In the genomic region with DNA sequence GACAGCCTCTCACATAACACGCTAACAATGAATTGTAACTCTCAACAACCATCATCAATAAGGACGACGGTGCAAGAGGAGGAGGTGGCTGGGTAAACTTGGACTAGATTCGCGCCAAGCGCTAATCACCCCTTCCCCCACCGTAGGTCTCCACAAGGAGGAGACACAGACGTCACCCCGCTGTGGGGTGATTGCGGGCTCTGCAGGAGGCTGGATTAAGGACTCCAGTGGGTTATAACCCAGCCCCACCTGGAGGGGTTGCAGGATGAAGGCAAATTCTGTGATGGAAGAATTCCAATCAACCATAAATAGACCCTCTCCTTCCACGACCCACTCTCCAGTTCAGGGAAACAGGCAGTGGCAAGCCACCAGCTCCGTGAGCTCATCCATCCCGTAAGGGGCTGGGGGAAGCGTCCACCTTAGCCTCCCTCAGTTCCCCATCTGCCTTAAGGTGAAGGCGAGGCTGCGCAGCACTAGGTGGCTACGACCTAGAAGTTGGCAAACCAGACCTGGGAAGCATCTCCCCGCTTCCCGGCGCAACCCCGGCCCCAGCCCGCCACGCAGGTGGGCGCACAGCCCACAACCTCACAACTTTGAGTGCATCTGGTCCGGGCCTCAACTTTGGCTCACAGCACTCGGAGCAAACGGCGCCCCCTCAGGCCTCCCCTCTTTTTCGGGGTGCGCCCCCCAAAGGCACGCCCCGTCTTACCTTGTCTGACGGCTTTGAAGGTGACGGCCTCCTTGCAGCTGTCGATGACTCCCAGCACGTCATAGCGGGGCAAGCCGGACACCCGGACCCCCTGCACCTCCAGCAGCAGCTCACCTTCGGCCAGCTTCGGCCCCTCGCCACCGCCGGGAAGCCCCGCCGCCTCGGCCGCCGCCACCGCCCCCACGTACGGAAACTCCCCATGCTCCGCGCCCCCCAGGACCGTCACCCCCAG, we compare ENCODE assay signal across 8 mouse cellular contexts. TPM values are rescaled to one million over a fixed set of nuclear protein-coding genes. Genes with fewer than 3 reads are reported as not detected.
DNase-seq lines count a peak whose midpoint lies in the region; ATAC-seq and TF ChIP-seq lines count a peak whose summit lies in the region.

No protein-coding gene starts in this region.

- H3K4me2 ChIP-seq in forebrain, embryonic 13.5 days = peak overlapping the region; percentile 96
- peak overlapping the region; percentile 96 for H3K4me2 ChIP-seq in hindbrain, embryonic 16.5 days (ENCODE audit: low read length)
- peak overlapping the region; percentile 84 for H3K4me2 ChIP-seq in liver, embryonic 13.5 days
- H3K4me2 ChIP-seq in neural tube, embryonic 14.5 days (ENCODE audit: low read depth, low read length) = peak overlapping the region; percentile 98

- intact Hi-C loops in left cerebral cortex, adult 2 months (cut with DNase I) = loop anchor here (2.0 kb wide), 3 partner anchors 56 to 202 kb away; no protein-coding TSS in a partner anchor

- ATAC-seq in forebrain, embryonic 13.5 days = peak; percentile 3; the same call in 1 of the 2 replicates
- ATAC-seq in hindbrain, embryonic 16.5 days = no peak
- ATAC-seq in liver, embryonic 13.5 days (ENCODE audit: low read depth) = no peak
- peak; percentile 12; the same call in 1 of the 2 replicates for ATAC-seq in neural tube, embryonic 14.5 days (ENCODE audit: low read depth)

- under 1% methylated on average over 55 of the region's 55 CpGs for WGBS in forebrain, embryonic 13.5 days
- WGBS in hindbrain, embryonic 16.5 days = under 1% methylated on average over 55 of the region's 55 CpGs
- 1% methylated on average over 55 of the region's 55 CpGs for WGBS in liver, embryonic 13.5 days (ENCODE audit: insufficient replicate concordance)
- WGBS in neural tube, embryonic 14.5 days = under 1% methylated on average over 51 of the region's 55 CpGs

- peak overlapping the region; percentile 86 for H3K4me3 ChIP-seq in left cerebral cortex, adult 2 months
- peak overlapping the region; percentile 82 for H3K4me3 ChIP-seq in forebrain, embryonic 13.5 days
- peak overlapping the region; percentile 89 for H3K4me3 ChIP-seq in hindbrain, embryonic 16.5 days (ENCODE audit: low read length)
- H3K4me3 ChIP-seq in liver, embryonic 13.5 days (replicated peaks) = peak overlapping the region; percentile 69
- peak overlapping the region; percentile 79 for H3K4me3 ChIP-seq in neural tube, embryonic 14.5 days (ENCODE audit: low read depth, low read length)

- TF ChIP-seq POLR2A in brain, embryonic 14.5 days (IDR thresholded peaks at IDR 0.05; ENCODE audit: borderline replicate concordance, extremely low read depth, insufficient read depth, insufficient read length, poor library complexity, severe bottlenecking) = no peak

- no peaks in the 10 kb centered on the region for H3K9me3 ChIP-seq in forebrain, embryonic 13.5 days (replicated peaks)
- no peaks in the 10 kb centered on the region for H3K9me3 ChIP-seq in hindbrain, embryonic 16.5 days (ENCODE audit: control insufficient read depth, low read length)
- H3K9me3 ChIP-seq in liver, embryonic 13.5 days (replicated peaks) = no peaks in the 10 kb centered on the region
- H3K9me3 ChIP-seq in neural tube, embryonic 14.5 days (ENCODE audit: control insufficient read depth, low read length) = no peaks in the 10 kb centered on the region

- peaks cover 29% of the 10 kb centered on the region for H3K4me1 ChIP-seq in forebrain, embryonic 13.5 days
- H3K4me1 ChIP-seq in hindbrain, embryonic 16.5 days (ENCODE audit: control insufficient read depth, insufficient read depth, low read depth, low read length) = peaks cover 26% of the 10 kb centered on the region
- peaks cover 19% of the 10 kb centered on the region for H3K4me1 ChIP-seq in liver, embryonic 13.5 days (replicated peaks)
- H3K4me1 ChIP-seq in neural tube, embryonic 14.5 days (ENCODE audit: control insufficient read depth, insufficient read depth, low read length) = peaks cover 20% of the 10 kb centered on the region; the same call in 1 of the 2 replicates

- H3K36me3 ChIP-seq in forebrain, embryonic 13.5 days (ENCODE audit: poor library complexity, severe bottlenecking) = no peaks in the 10 kb centered on the region
- no peaks in the 10 kb centered on the region for H3K36me3 ChIP-seq in hindbrain, embryonic 16.5 days (ENCODE audit: control insufficient read depth, insufficient read depth, low read length)
- H3K36me3 ChIP-seq in liver, embryonic 13.5 days = no peaks in the 10 kb centered on the region
- H3K36me3 ChIP-seq in neural tube, embryonic 14.5 days (ENCODE audit: control insufficient read depth, insufficient read depth, low read length) = no peaks in the 10 kb centered on the region

- H3K27me3 ChIP-seq in forebrain, embryonic 13.5 days = no peaks in the 10 kb centered on the region
- H3K27me3 ChIP-seq in hindbrain, embryonic 16.5 days (replicated peaks; ENCODE audit: control insufficient read depth, insufficient read depth, low read length) = 0 out of 2 replicates have a peak, but pooled peaks cover 3% of the 10 kb centered on the region
- H3K27me3 ChIP-seq in liver, embryonic 13.5 days = peaks cover 67% of the 10 kb centered on the region
- H3K27me3 ChIP-seq in neural tube, embryonic 14.5 days (ENCODE audit: control insufficient read depth, insufficient read depth, low read length) = no peaks in the 10 kb centered on the region

- DNase-seq in left cerebral cortex, adult 2 months (ENCODE audit: extremely low spot score in 1 of 2, low spot score in 2 of 2) = peak; percentile 23 to 32
- no peak for DNase-seq in left cerebral cortex, adult 9 months (ENCODE audit: low spot score in 2 of 2)
- peak; percentile 65 for DNase-seq in brain, embryonic 14.5 days (ENCODE audit: low read depth)
- peak; percentile 6 for DNase-seq in liver, embryonic 13.5 days
- DNase-seq in spleen, postnatal 14 days (ENCODE audit: low spot score in 2 of 2) = no peak

- no peak; the same call in none of the 2 replicates for TF ChIP-seq CTCF in left cerebral cortex, adult 2 months (IDR thresholded peaks at IDR 0.05)
- no peak for TF ChIP-seq CTCF in brain, embryonic 14.5 days (IDR thresholded peaks at IDR 0.05; ENCODE audit: borderline replicate concordance, extremely low read depth, insufficient read depth, insufficient read length)

- H3K27ac ChIP-seq in left cerebral cortex, adult 2 months = peak overlapping the region; percentile 84
- peak overlapping the region; percentile 94 for H3K27ac ChIP-seq in forebrain, embryonic 13.5 days
- peak overlapping the region; percentile 92 for H3K27ac ChIP-seq in hindbrain, embryonic 16.5 days (ENCODE audit: low read depth, low read length)
- H3K27ac ChIP-seq in liver, embryonic 13.5 days = peak overlapping the region; percentile 84
- H3K27ac ChIP-seq in neural tube, embryonic 14.5 days (ENCODE audit: low read depth, low read length) = peak overlapping the region; percentile 86; the same call in 1 of the 2 replicates

- peak overlapping the region; percentile 82 for H3K9ac ChIP-seq in forebrain, embryonic 13.5 days
- peak overlapping the region; percentile 80 for H3K9ac ChIP-seq in hindbrain, embryonic 16.5 days (ENCODE audit: low read depth, low read length)
- H3K9ac ChIP-seq in liver, embryonic 13.5 days = peak overlapping the region; percentile 69
- H3K9ac ChIP-seq in neural tube, embryonic 14.5 days (replicated peaks; ENCODE audit: low read depth, low read length) = peak overlapping the region; percentile 63

RNA-seq across cellular contexts. Expression of gene Magi1, which starts 1.1 kb away (rescaled TPM):
- total RNA-seq in left cerebral cortex, adult 2 months (2021) = 10 to 100 TPM; 87.5 to 94.2 TPM
- 53.7 and 74.6 TPM in 2 replicates for polyA plus RNA-seq in brain, embryonic 14.5 days (2012; rRNA removed)
- polyA plus RNA-seq in forebrain, embryonic 13.5 days (2015; fragmentation: Nextera tagmentation; extraction: Ambion mirVana) = 39.1 and 45.1 TPM in 2 replicates
- 27.7 and 28.2 TPM in 2 replicates for polyA plus RNA-seq in hindbrain, embryonic 16.5 days (2015; fragmentation: Nextera tagmentation; extraction: Ambion mirVana)
- 1.2 and 1.3 TPM in 2 replicates for polyA plus RNA-seq in liver, embryonic 13.5 days (2015; fragmentation: Nextera tagmentation; extraction: Ambion mirVana)
- 26.9 and 31.4 TPM in 2 replicates for polyA plus RNA-seq in neural tube, embryonic 14.5 days (2014; fragmentation: Nextera tagmentation; extraction: Ambion mirVana)

Comparison
In these comparisons a context has a peak if more than half of its experiments do, and no peak if none do; other contexts are left out.
1. DNase-seq: peak in left cerebral cortex, adult 2 months (2 of 2), brain, embryonic 14.5 days (single experiment) and liver, embryonic 13.5 days (single experiment); none in left cerebral cortex, adult 9 months (0 of 2) and spleen, postnatal 14 days (0 of 2).
2. ATAC-seq: peak in forebrain, embryonic 13.5 days (single experiment) and neural tube, embryonic 14.5 days (single experiment); none in hindbrain, embryonic 16.5 days (single experiment) and liver, embryonic 13.5 days (single experiment).
3. RNA of gene Magi1, which starts 1.1 kb away (polyA plus RNA-seq): 53.7 to 74.6 TPM in brain, embryonic 14.5 days, 39.1 to 45.1 TPM in forebrain, embryonic 13.5 days, 26.9 to 31.4 TPM in neural tube, embryonic 14.5 days and 27.7 to 28.2 TPM in hindbrain, embryonic 16.5 days; 1.2 to 1.3 TPM in liver, embryonic 13.5 days; every median in the first group is over 10 times any median in the second.
4. Peak in every context shown above with its lines, with median percentiles within 50 percentile points of each other: H3K27ac ChIP-seq, H3K4me3 ChIP-seq, H3K4me2 ChIP-seq and H3K9ac ChIP-seq.